Mouse (Mus musculus): ENCODE measurements around the gene Cacnb1.
A peak's percentile ranks its signal among the peaks of the same experiment; 100 is the strongest.

The Cacnb1 gene

GRCm38 (mm10) chr11:98022555-98023371 lies at the start of gene Cacnb1:
TSS of gene Cacnb1 (minus strand) at chr11:98023034.
- peak in 1 of 2 experiments; percentile 65 for DNase-seq (ENCODE audit: low spot score in 2 of 2)

- no peak for DNase-seq (ENCODE audit: low spot score in 2 of 2)
Observed at GRCm38 (mm10) chr11:98067255-98067654, 44.4 kb upstream of the Cacnb1 start.

- no peak for DNase-seq (ENCODE audit: low spot score in 2 of 2)
Observed at GRCm38 (mm10) chr11:98066201-98066600, 43.4 kb upstream of the Cacnb1 start.

GRCm38 (mm10) chr11:98061904-98062562 lies 39.2 kb upstream of the Cacnb1 start:
- no peak for DNase-seq (ENCODE audit: low spot score in 2 of 2)

- no peak for DNase-seq (ENCODE audit: low spot score in 2 of 2)
Observed at GRCm38 (mm10) chr11:98061441-98061840, 38.6 kb upstream of the Cacnb1 start.

GRCm38 (mm10) chr11:98060104-98060692 lies 37.4 kb upstream of the Cacnb1 start:
- no peak for DNase-seq (ENCODE audit: low spot score in 2 of 2)

GRCm38 (mm10) chr11:98059662-98060061 lies 36.8 kb upstream of the Cacnb1 start:
- no peak for DNase-seq (ENCODE audit: low spot score in 2 of 2)

- DNase-seq (ENCODE audit: low spot score in 2 of 2), result no peak
Observed at GRCm38 (mm10) chr11:98057998-98058397, 35.2 kb upstream of the Cacnb1 start.

- no peak for DNase-seq (ENCODE audit: low spot score in 2 of 2)
Observed at GRCm38 (mm10) chr11:98057466-98057865, 34.6 kb upstream of the Cacnb1 start.

- peak; percentile 71 to 80 for DNase-seq (ENCODE audit: low spot score in 2 of 2)
Observed at GRCm38 (mm10) chr11:98052989-98053834, 30.4 kb upstream of the Cacnb1 start, which contains the start of gene Stac2. TSS of gene Stac2 (minus strand) at chr11:98053462.

- no peak for DNase-seq (ENCODE audit: low spot score in 2 of 2)
Observed at GRCm38 (mm10) chr11:98052129-98052988, 29.5 kb upstream of the Cacnb1 start.

- DNase-seq (ENCODE audit: low spot score in 2 of 2), result no peak
Observed at GRCm38 (mm10) chr11:98051611-98052128, 28.8 kb upstream of the Cacnb1 start.

GRCm38 (mm10) chr11:98050940-98051339 lies 28.1 kb upstream of the Cacnb1 start:
- no peak for DNase-seq (ENCODE audit: low spot score in 2 of 2)

GRCm38 (mm10) chr11:98050520-98050815 lies 27.6 kb upstream of the Cacnb1 start:
- DNase-seq (ENCODE audit: low spot score in 2 of 2), result no peak

- no peak for DNase-seq (ENCODE audit: low spot score in 2 of 2)
Observed at GRCm38 (mm10) chr11:98049672-98050519, 27.1 kb upstream of the Cacnb1 start.

GRCm38 (mm10) chr11:98047745-98048144 lies 24.9 kb upstream of the Cacnb1 start:
- no peak for DNase-seq (ENCODE audit: low spot score in 2 of 2)

- DNase-seq (ENCODE audit: low spot score in 2 of 2), result no peak
Observed at GRCm38 (mm10) chr11:98046466-98046865, 23.6 kb upstream of the Cacnb1 start.

- DNase-seq (ENCODE audit: low spot score in 2 of 2), result no peak
Observed at GRCm38 (mm10) chr11:98045596-98045995, 22.8 kb upstream of the Cacnb1 start.

GRCm38 (mm10) chr11:98044074-98044473 lies 21.2 kb upstream of the Cacnb1 start:
- DNase-seq (ENCODE audit: low spot score in 2 of 2), result no peak

- DNase-seq (ENCODE audit: low spot score in 2 of 2), result no peak
Observed at GRCm38 (mm10) chr11:98042741-98043140, 19.9 kb upstream of the Cacnb1 start.
